ENCODE assay signal across 25 mouse cellular contexts in genomic region chr11:46122875-46123274, GRCm38 (mm10). TPM values are rescaled to one million over a fixed set of nuclear protein-coding genes. Genes with fewer than 3 reads are reported as not detected.
DNase-seq lines count a peak whose midpoint lies in the region; ATAC-seq and TF ChIP-seq lines count a peak whose summit lies in the region.
"Had no signal": no experiment of that assay in that cellular context is flagged by ENCODE, and none has a peak within 500 bp of the region (broad histone marks: within the 10 kb centered on the region; RNA-seq: fewer than 3 reads in every experiment).

No protein-coding gene starts in this region.

- peaks cover 33% of the 10 kb centered on the region for H3K36me3 ChIP-seq in heart, embryonic 11.5 days (ENCODE audit: control insufficient read depth, insufficient read depth, low read length)
- peaks cover 63% of the 10 kb centered on the region for H3K36me3 ChIP-seq in kidney, embryonic 15.5 days

- H3K4me3 ChIP-seq in heart, embryonic 11.5 days (ENCODE audit: low read depth, low read length): no peak overlapping the region
- no peak overlapping the region for H3K4me3 ChIP-seq in kidney, embryonic 15.5 days (replicated peaks)
- H3K4me3 ChIP-seq in bone marrow, adult 2 months (replicated peaks; ENCODE audit: control insufficient read depth, low read depth, low read length): no peak overlapping the region
- H3K4me3 ChIP-seq: embryonic facial prominence, embryonic 15.5 days; heart, embryonic 13.5 days; hindbrain, embryonic 13.5 days; limb, embryonic 13.5 days; midbrain, embryonic 12.5 days had no signal

- peak; percentile 59 for DNase-seq in heart, adult 8-10 months (ENCODE audit: low spot score)
- DNase-seq in kidney, postnatal 36 days: peak; percentile 13 to 21
- DNase-seq in embryo, embryonic 9.5 days (ENCODE audit: extremely low spot score): no peak
- DNase-seq: adrenal gland, adult 8-10 months; B cell, adult 2 months; cerebellum, adult 8-10 months; cerebellum, postnatal 36 days; gastrocnemius, postnatal 14 days; kidney, adult 18-20 months; kidney, postnatal 10 days; right cerebral cortex, postnatal 25 days; spleen, adult 18-20 months had no signal

- TF ChIP-seq CTCF in bone marrow, adult 2 months (IDR thresholded peaks at IDR 0.05; ENCODE audit: control insufficient read depth, insufficient read depth, low read length): no peak

- no peaks in the 10 kb centered on the region for H3K4me1 ChIP-seq in heart, embryonic 11.5 days (ENCODE audit: control insufficient read depth, insufficient read depth, low read length)
- H3K4me1 ChIP-seq in kidney, embryonic 15.5 days: peaks cover 15% of the 10 kb centered on the region; the same call in 1 of the 2 replicates
- peaks cover 10% of the 10 kb centered on the region for H3K4me1 ChIP-seq in bone marrow, adult 2 months (ENCODE audit: control insufficient read depth, insufficient read depth, low read length)
- H3K4me1 ChIP-seq: embryonic facial prominence, embryonic 15.5 days; hindbrain, embryonic 13.5 days; midbrain, embryonic 12.5 days had no signal

- H3K27ac ChIP-seq in heart, embryonic 11.5 days (ENCODE audit: low read depth, low read length): no peak overlapping the region
- H3K27ac ChIP-seq in kidney, embryonic 15.5 days: no peak overlapping the region
- peak overlapping the region; percentile 91 for H3K27ac ChIP-seq in bone marrow, adult 2 months (ENCODE audit: control insufficient read depth, insufficient read depth, low read depth, low read length, poor library complexity)
- H3K27ac ChIP-seq: embryonic facial prominence, embryonic 15.5 days; heart, embryonic 13.5 days; hindbrain, embryonic 13.5 days; limb, embryonic 13.5 days; liver, embryonic 14.5 days; midbrain, embryonic 12.5 days had no signal

- no peaks in the 10 kb centered on the region for H3K27me3 ChIP-seq in heart, embryonic 11.5 days (ENCODE audit: control insufficient read depth, insufficient read depth, low read length)
- H3K27me3 ChIP-seq in kidney, embryonic 15.5 days: no peaks in the 10 kb centered on the region
- H3K27me3 ChIP-seq: embryonic facial prominence, embryonic 15.5 days; heart, embryonic 13.5 days; hindbrain, embryonic 13.5 days; limb, embryonic 13.5 days; midbrain, embryonic 12.5 days had no signal

- H3K9me3 ChIP-seq in heart, embryonic 11.5 days (replicated peaks; ENCODE audit: control insufficient read depth, low read length): no peaks in the 10 kb centered on the region
- H3K9me3 ChIP-seq in kidney, embryonic 15.5 days (replicated peaks): no peaks in the 10 kb centered on the region
- H3K9me3 ChIP-seq: embryonic facial prominence, embryonic 15.5 days; heart, embryonic 13.5 days; hindbrain, embryonic 13.5 days; limb, embryonic 13.5 days; midbrain, embryonic 12.5 days had no signal

- WGBS in heart, embryonic 11.5 days (ENCODE audit: insufficient replicate concordance): 88% methylated on average over 4 of the region's 4 CpGs
- 85% methylated on average over 4 of the region's 4 CpGs for WGBS in kidney, embryonic 15.5 days
- WGBS in bone marrow, adult 2 months: 63% methylated on average over 4 of the region's 4 CpGs

- H3K4me2 ChIP-seq in heart, embryonic 11.5 days: no peak overlapping the region
- no peak overlapping the region for H3K4me2 ChIP-seq in kidney, embryonic 15.5 days
- H3K4me2 ChIP-seq: embryonic facial prominence, embryonic 15.5 days; heart, embryonic 13.5 days; hindbrain, embryonic 13.5 days; limb, embryonic 13.5 days; midbrain, embryonic 12.5 days had no signal

- no peak overlapping the region for H3K9ac ChIP-seq in heart, embryonic 11.5 days (ENCODE audit: low read depth, low read length)
- H3K9ac ChIP-seq in kidney, embryonic 15.5 days: no peak overlapping the region
- H3K9ac ChIP-seq: embryonic facial prominence, embryonic 15.5 days; heart, embryonic 13.5 days; hindbrain, embryonic 13.5 days; limb, embryonic 13.5 days; liver, embryonic 14.5 days; midbrain, embryonic 12.5 days had no signal

- no peak for ATAC-seq in heart, embryonic 11.5 days (replicated peaks; ENCODE audit: insufficient number of reproducible peaks, low FRiP score, low TSS enrichment)
- no peak for ATAC-seq in kidney, embryonic 15.5 days (replicated peaks; ENCODE audit: low FRiP score)
- ATAC-seq in megakaryocyte, adult 5-6 weeks (ENCODE audit: poor library complexity, severe bottlenecking): 0 out of 2 replicates have a peak, but pooled peaks have one; percentile 19
- ATAC-seq: activated CD4-positive, CD25-positive, alpha-beta regulatory T cell, adult 4 months; forebrain, embryonic 14.5 days had no signal

- TF ChIP-seq POLR2A in bone marrow, adult 2 months (IDR thresholded peaks at IDR 0.05; ENCODE audit: borderline replicate concordance, control insufficient read depth, low read depth, low read length): no peak

RNA-seq across cellular contexts. Expression of gene Nipal4, which starts 43.4 kb away (rescaled TPM):
- total RNA-seq in heart, adult 8-10 months (2022): under 1 TPM in 1 of 4 experiments, not detected in 3; 0.08 TPM
- 12.2 and 18.2 TPM in 2 replicates for polyA plus RNA-seq in heart, embryonic 11.5 days (2014; fragmentation: Nextera tagmentation; extraction: Ambion mirVana)
- polyA plus RNA-seq in kidney, embryonic 15.5 days (2015; fragmentation: Nextera tagmentation; extraction: Ambion mirVana): 0.48 and 1.2 TPM in 2 replicates
- not detected in 2 replicates for polyA plus RNA-seq in bone marrow, adult 2 months (2011; ENCODE audit: insufficient read depth, insufficient read length, low replicate concordance, missing spikeins)
- total RNA-seq in megakaryocyte, adult 5-6 weeks (2015): not detected in 2 replicates
- not detected in 2 replicates for total RNA-seq in megakaryocyte, adult 5-6 weeks (2017)
- total RNA-seq: neutrophil, adult 5-6 weeks had no signal
